Mouse (Mus musculus) layer of hippocampus, adult 11-12 months (tissue): ENCODE measurements around the gene Naa15.
"Not testable (repeated sequence)": the region's sequence is repeated elsewhere in the genome, so short reads cannot be mapped to it uniquely, and the experiment has no call there.

Experiments
- DNase-seq: peaks from one replicate; pipeline ENCODE4 v3.0.0; 2022; ENCODE audit warnings: low spot score

The Naa15 gene

GRCm38 (mm10) chr3:51415098-51416072 is at the start of gene Naa15:
TSS of gene Naa15 (plus strand) at chr3:51415148.
- peak; percentile 96 for DNase-seq

GRCm38 (mm10) chr3:51365517-51365882 is 49.4 kb upstream of the Naa15 start:
- no peak for DNase-seq

DNA sequence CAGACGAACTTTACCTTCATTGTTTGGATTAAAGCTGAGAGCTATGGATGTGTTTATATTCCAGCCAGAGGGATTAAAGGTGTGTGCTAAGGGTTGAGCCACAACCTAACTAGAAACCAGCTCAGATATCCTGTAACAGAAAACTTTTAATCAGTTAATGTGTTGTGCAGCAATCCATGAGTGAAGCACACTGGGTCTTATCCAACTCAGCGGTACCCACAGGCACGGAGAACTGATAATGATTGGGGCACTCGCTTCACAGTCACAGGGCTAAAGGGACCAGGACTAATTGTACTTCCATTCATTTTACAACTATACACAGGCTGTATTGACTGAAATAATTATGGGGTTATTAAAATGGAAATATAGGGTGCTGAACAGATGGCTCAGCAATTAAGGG is 48.0 kb upstream of the Naa15 start:
- DNase-seq = no peak

DNA sequence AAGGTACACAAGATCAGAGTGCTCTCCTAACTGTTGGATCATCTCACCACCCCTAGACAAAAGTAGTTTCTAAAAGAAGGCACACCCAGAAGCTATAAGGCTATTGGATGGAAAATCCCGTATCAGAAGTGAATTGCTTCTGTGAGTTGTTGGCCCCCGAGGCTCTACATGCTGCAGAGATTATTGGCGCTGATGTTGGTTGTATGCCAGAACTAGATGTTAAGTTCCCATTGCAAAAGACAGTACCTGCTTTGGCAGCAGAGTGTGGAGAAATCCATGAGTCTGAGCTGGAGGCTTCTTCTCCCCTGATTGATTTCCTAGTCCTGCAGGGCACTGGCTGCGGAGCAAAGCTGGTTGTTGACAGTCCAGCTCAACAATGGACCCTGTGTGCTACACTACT is 46.9 kb upstream of the Naa15 start:
- no peak for DNase-seq

DNA sequence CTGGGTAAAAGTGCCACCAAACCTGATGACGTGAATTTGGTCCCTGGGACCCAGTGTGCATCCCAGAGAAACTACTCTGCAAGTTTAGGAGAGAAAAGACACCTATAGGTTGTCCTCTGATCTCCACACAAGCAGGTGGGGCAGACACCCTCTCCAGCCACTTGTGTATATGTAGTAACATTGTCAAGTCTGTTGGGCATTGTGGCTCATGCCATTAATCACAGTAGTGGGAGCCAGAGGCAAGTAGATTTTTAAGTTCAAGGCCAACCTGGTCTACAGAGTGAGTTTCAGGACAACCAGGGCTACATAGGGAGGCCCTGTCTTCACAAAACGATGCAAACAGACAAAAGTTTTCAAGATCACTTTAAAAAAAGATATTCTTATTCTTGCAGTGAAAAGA is 43.1 kb upstream of the Naa15 start:
- DNase-seq = no peak

GRCm38 (mm10) chr3:51372883-51373282 is 42.1 kb upstream of the Naa15 start:
- DNase-seq = no peak

- no peak for DNase-seq
Measured at GRCm38 (mm10) chr3:51373544-51373943, 41.4 kb upstream of the Naa15 start.

DNA sequence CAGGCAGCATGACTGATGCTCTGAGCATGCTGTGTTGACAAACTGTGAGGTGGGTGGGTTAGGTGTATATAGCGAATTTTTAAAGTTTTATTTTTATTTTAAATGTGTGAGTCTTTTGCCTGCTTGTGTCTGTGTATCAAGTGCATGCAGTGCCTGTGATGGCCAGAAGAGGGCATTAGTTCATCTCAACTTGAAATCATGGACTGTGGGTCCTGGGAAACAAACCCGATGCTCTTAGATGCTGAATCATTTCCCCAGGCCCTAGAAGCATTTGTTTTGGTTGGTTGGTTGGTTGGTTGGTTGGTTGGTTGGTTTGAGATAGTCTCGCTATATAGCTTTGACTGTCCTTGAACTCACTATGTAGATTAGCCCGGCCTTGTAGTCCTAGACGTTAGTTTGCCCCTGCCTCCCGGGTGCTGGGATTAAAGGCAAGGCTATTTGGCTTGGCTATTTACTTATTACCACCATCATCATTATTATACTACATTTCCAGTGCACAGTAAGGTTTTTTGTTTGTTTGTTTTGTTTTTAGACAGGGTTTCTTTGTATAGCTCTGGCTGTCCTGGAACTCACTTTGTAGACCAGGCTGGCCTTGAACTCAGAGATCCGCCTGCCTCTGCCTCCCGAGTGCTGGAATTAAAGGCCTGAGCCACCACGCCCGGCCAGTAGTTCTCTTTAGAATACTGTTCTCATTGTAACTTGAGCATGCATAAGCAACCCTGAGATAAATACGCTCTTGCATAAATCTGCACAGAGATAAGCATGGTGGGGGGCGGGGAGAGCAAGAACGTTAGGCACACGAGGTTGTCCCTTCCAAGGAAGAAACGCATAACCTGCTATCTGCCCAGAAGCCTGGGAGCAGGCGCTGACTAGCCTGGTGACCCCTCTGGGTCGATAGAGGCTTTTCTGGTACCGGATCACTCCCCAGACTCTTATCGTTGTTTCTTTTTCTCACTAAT is 39.4 kb upstream of the Naa15 start:
- DNase-seq = peak; percentile 61

- no peak for DNase-seq
Measured at GRCm38 (mm10) chr3:51377878-51378664, 36.9 kb upstream of the Naa15 start.

DNA sequence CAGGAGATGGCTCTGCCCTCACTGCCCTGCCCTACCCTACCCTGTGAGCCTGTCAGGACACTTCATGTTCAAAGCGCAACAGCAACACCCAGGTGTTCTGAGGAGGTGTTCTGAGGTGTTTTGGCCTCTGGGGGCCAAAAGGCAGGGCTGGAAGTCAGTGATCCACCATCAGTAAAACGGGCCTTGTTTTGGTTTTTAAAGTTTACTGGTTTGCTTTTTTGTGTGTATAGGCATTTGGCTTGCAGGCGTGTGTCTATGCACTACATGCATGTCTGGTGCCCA is 36.3 kb upstream of the Naa15 start:
- no peak for DNase-seq

DNA sequence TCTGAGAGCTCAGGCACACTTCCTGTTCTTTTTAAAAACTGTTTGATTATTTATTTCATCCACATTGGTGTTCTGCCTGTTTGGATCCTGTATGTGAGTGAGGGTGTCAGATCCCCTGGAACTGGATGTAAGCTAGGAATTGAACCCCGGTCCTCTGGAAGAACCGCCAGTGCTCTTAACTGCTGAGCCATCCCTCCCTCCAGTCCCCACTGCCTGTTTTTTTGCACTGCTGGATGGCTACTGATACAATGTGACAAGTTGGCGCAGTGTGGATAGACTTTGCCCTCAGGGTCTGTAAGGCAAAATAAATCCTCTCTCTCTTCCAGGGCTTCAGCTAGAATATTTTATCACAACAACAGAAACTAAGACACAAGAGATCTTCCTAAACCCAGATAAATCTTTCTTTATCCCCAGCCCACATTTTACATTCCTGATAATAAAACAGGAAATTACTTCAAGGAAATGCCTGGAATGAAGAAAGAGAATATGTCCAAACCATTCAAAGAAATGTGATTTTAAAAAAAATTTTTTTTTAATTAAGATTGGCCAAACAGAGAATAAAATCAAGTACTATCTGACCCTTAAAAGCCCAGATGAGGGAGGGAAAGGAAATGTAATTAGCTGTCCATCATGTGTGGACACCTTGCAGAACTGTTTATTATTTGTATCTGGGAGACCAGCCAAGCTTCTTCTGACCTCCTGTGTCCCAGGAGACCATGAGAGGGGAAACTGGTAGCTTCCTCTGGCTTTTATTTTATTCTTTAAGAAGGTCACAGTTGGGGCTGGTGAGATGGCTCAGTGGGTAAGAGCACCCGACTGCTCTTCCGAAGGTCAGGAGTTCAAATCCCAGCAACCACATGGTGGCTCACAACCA is 34.9 kb upstream of the Naa15 start:
- no peak for DNase-seq

DNA sequence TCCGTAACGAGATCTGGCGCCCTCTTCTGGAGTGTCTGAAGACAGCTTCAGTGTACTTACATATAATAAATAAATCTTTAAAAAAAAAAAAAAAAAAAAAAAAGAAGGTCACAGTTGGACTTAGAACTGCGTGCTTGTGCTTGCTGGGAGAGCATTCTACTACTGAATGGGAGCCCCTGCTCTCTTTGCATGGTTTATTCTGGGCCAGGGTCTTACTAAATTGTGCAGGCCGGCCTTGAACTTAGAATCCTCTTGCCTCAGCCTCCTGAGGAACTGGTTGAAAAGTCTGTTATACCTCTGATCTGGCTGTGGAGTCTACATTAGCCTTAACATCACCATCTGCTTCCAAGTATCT is 34.3 kb upstream of the Naa15 start:
- no peak for DNase-seq

DNA sequence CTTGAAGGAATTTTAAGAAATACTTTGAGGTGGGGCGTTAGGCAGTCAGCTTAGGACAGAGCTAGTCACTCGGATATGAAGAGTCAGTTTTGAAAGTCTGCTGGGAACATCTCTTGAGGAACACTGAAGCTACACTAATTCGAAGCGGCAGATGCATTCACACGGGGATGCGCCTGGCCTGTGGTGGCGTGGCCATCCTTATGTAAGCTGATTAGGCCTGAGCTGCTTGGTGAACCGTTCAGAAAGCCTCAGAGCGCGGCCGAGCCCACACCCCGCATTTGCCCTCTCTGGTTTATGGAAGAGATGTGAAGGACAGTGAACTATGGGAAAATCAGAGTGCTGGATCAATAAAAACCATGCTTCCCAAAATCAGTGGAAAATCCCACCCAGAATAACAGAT is 31.5 kb upstream of the Naa15 start:
- DNase-seq = no peak

GRCm38 (mm10) chr3:51386441-51387133 is 28.4 kb upstream of the Naa15 start:
- DNase-seq = no peak

DNA sequence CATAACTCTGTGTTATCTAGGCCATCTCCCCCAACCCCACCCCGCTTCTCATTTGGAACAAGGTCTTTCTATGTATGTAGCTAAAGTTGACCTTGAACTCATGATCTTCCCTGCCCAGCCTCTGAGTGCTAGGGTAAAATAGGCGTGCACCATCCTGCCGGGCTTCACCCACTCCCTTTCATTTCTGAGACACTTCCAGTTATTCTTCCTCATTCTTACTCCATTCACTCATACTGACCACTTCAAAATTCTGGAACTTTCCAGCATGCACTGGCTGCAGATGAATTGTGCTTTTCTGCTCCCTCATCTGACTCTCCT is 27.9 kb upstream of the Naa15 start:
- DNase-seq = no peak

GRCm38 (mm10) chr3:51387868-51388381 is 27.0 kb upstream of the Naa15 start:
- no peak for DNase-seq

DNA sequence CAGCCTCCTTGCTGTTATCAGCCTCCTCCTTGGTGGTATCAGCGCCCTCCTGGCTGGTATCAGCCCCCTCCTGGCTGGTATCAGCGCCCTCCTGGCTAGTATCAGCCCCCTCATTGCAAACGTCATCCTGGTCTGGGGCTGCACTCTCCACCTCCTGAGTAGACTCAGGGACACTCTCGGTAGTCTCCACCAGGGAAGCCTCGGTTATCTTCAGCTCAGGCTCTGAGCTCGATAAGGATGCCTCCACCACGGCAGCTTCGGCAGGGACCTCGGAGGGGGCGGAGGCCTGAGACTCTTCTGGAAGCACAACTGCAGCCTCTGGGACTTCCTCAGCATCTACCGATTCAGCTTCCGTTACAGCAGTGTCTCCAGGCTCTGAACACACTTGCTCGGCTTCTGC is 26.0 kb upstream of the Naa15 start:
- DNase-seq = no peak

DNA sequence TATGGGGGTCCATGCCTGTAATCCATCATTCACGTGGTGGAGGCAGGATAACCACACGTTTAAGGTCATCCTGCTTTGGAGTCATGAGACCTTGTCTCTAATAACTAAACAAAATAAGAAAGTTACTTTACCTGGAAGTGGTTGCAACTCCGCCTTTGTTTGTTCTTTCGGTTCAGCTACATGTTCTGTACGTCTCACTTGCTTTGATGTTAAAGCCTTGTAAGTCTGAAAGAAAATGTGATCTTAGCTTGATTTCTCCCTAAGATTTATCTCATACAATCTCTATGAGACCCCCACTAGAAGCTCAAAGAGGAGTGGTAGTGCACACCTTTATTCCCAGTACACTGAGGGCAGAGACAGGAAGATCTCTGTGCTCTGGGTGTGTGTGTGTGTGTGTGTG is 23.9 kb upstream of the Naa15 start:
- DNase-seq = no peak

- DNase-seq = no peak
Measured at GRCm38 (mm10) chr3:51391591-51391990, 23.4 kb upstream of the Naa15 start.

DNA sequence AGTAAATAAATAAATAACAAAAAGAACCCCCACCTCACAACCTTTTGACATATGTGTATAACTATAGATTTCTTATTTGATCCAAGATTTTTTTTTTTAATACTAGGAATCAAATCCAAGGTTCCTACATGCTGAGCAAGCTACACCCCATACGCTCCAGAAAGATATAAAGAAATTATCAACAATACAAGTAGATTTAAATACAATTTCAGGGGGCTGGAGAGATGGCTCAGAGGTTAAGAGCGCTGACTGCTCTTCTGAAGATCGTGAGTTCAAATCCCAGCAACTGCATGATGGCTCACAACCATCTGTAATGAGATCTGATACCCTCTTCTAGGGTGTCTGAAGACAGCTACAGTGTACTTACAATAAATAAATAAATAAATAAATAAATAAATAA is 21.9 kb upstream of the Naa15 start:
- not testable (repeated sequence) for DNase-seq

GRCm38 (mm10) chr3:51393651-51394050 is 21.3 kb upstream of the Naa15 start:
- no peak for DNase-seq
